Mouse (Mus musculus) stomach, embryonic 15.5 days (tissue): ENCODE measurements around the gene Opn1sw. TPM values are rescaled to one million over a fixed set of nuclear protein-coding genes. Genes with fewer than 3 reads are reported as not detected.

Experiments
- ATAC-seq: fragments of 200-750 bp; cut with Nextera tagmentation; 2 replicates; pipeline ENCODE4 v1.8.0; 2017; ENCODE audit warnings: low read depth, moderate number of reproducible peaks, moderate TSS enrichment; ENCODE audit not compliant: insufficient read depth, low FRiP score
- H3K27ac ChIP-seq: fragments of 300-500 bp; sonication (generic); 2 replicates; pipeline ENCODE4 v1.5.1; 2015; ENCODE audit warnings: mild to moderate bottlenecking, inconsistent platforms
- H3K27me3 ChIP-seq: fragments of 300-500 bp; sonication (generic); replicated peaks from 2 replicates; pipeline ENCODE4 v1.6.1; 2015; ENCODE audit warnings: inconsistent platforms
- H3K36me3 ChIP-seq: fragments of 300-500 bp; sonication (generic); 2 replicates; pipeline ENCODE4 v1.6.1; 2015; ENCODE audit warnings: inconsistent platforms
- H3K4me1 ChIP-seq: fragments of 300-500 bp; sonication (generic); 2 replicates; pipeline ENCODE4 v1.6.1; 2015; ENCODE audit warnings: inconsistent platforms
- H3K4me2 ChIP-seq: fragments of 300-500 bp; sonication (generic); 2 replicates; pipeline ENCODE4 v1.6.1; 2015; ENCODE audit warnings: mild to moderate bottlenecking, inconsistent platforms
- H3K4me3 ChIP-seq: fragments of 300-500 bp; sonication (generic); replicated peaks from 2 replicates; pipeline ENCODE4 v1.5.1; 2015; ENCODE audit warnings: inconsistent platforms
- H3K9ac ChIP-seq: fragments of 300-500 bp; sonication (generic); 2 replicates; pipeline ENCODE4 v1.6.1; 2015; ENCODE audit warnings: inconsistent platforms
- H3K9me3 ChIP-seq: fragments of 300-500 bp; sonication (generic); 2 replicates; pipeline ENCODE4 v1.6.1; 2016; ENCODE audit warnings: inconsistent platforms
- WGBS: fragments of 180-500 bp; shearing (Covaris S2); methylation state at CpG from one replicate; pipeline ENCODE4 v1.1.7; 2015; 5-methylcytosine and 5-hydroxymethylcytosine counted together
- polyA plus RNA-seq: library from polyadenylated mRNA; unstranded; fragments of >200 nt; fragmentation: Nextera tagmentation; extraction: Ambion mirVana; gene quantifications from 2 replicates; pipeline ENCODE4 v1.2.1, GENCODE M21; 2015

The Opn1sw gene
- 0.30 and 0.43 TPM in 2 replicates for polyA plus RNA-seq

DNA sequence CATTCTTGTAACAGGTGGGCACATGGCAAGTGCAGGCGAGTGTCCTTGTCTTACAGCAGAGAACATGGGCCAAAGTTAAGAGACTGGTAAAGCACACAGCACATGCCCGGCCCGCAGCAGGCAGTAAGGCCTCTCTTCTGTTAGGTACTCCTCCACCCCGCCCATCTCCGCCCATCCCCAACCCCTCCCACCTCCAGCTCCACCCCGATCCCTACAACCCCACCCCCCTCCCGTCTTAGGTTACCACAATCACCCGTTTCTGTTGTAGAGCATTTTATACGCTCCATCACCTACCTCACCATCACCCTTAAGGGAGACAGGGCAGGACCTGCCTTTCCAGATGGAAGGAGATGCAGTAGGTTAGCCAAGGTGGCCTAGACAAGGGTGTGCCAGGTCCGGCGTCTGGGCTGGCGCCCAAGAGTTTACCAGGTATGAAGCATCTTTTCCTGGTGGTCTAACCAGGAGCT is at the start of gene Opn1sw:
Gene Opn1sw, minus strand, starts transcription at position 417 of the 467 bp plus-strand sequence.
- Histone ChIP-seq H3K4me1 (peaks cover 7% of the 10 kb centered on the region; the same call in 1 of the 2 replicates), H3K36me3 (no peaks in the 10 kb centered on the region), H3K4me2 (peak within 1 kb of the TSS; percentile 58), H3K4me3 (peak within 1 kb of the TSS; percentile 42), H3K27ac (peak within 1 kb of the TSS; percentile 80), H3K27me3 (no peaks in the 10 kb centered on the region), H3K9ac (no peak within 1 kb of the TSS), H3K9me3 (no peaks in the 10 kb centered on the region)
- 4% methylated on average over 12 of the region's 12 CpGs for WGBS
- ATAC-seq = peak; percentile 67; the same call in 1 of the 2 replicates

DNA sequence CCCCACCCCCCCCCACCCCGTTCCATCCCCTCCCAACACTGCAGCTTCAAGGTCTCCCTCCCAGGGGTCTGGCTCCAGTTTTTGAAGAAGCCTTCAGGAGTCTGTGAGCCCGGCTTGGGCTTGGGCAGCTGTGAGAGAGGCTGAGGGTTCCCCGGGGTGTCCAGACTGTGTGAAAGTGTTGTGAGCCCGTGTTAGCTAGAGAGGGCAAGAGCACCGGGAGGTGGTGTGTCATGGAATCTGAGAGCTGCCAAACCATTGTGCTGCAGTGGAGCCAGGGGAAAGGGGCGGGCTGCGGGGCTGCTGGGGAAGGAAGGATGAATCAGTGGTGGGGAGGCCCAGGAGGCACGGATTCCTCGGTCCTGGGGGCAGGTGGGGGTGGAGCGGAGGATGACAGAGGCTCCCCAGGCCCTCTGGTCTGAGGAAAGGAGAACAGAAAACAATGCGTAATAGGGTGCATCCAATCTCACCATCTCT is 48.2 kb upstream of the Opn1sw start:
- peak overlapping the region; percentile 61 for H3K4me3 ChIP-seq
- no peaks in the 10 kb centered on the region for H3K9me3 ChIP-seq
- H3K36me3 ChIP-seq = 0 out of 2 replicates have a peak, but pooled peaks cover 8% of the 10 kb centered on the region
- peak overlapping the region; percentile 92 for H3K27ac ChIP-seq
- no peak overlapping the region for H3K9ac ChIP-seq
- peak overlapping the region; percentile 77 for H3K4me2 ChIP-seq
- 10% methylated on average over 11 of the region's 11 CpGs for WGBS
- H3K27me3 ChIP-seq = 0 out of 2 replicates have a peak, but pooled peaks cover 18% of the 10 kb centered on the region
- peak; percentile 11; the same call in 1 of the 2 replicates for ATAC-seq
- peaks cover 4% of the 10 kb centered on the region; the same call in 1 of the 2 replicates for H3K4me1 ChIP-seq

DNA sequence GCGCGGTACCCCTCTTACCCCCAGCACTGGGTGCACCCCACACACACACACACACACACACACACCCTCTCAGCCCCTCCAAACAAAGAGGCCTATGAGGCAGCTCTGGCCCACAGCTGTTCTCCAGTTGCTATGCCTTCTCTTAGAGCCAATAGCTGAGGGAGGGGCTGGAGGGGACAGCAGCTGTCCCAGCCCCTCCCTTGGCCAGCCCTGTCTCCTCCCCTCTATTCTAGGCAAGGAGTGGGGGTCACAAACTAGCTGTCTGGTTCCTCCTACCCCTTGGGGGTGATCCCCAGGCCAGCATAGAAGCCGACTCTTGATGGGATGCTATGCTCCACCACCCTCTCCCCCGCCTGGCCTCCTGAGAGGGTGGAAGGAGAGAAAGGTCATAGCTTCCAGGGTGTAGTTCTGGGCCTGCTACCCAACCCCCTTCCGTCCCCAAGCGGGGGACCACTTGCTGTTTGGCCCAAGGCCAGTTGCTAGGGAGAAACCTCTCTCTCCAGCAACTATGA is 47.7 kb upstream of the Opn1sw start:
- Histone ChIP-seq H3K4me2 (peak overlapping the region; percentile 77), H3K36me3 (0 out of 2 replicates have a peak, but pooled peaks cover 8% of the 10 kb centered on the region), H3K4me3 (peak overlapping the region; percentile 61), H3K27ac (peak overlapping the region; percentile 92), H3K9ac (no peak overlapping the region), H3K27me3 (0 out of 2 replicates have a peak, but pooled peaks cover 18% of the 10 kb centered on the region), H3K9me3 (no peaks in the 10 kb centered on the region), H3K4me1 (peaks cover 4% of the 10 kb centered on the region; the same call in 1 of the 2 replicates)
- ATAC-seq = peak; percentile 40
- WGBS = 19% methylated on average over 6 of the region's 6 CpGs

DNA sequence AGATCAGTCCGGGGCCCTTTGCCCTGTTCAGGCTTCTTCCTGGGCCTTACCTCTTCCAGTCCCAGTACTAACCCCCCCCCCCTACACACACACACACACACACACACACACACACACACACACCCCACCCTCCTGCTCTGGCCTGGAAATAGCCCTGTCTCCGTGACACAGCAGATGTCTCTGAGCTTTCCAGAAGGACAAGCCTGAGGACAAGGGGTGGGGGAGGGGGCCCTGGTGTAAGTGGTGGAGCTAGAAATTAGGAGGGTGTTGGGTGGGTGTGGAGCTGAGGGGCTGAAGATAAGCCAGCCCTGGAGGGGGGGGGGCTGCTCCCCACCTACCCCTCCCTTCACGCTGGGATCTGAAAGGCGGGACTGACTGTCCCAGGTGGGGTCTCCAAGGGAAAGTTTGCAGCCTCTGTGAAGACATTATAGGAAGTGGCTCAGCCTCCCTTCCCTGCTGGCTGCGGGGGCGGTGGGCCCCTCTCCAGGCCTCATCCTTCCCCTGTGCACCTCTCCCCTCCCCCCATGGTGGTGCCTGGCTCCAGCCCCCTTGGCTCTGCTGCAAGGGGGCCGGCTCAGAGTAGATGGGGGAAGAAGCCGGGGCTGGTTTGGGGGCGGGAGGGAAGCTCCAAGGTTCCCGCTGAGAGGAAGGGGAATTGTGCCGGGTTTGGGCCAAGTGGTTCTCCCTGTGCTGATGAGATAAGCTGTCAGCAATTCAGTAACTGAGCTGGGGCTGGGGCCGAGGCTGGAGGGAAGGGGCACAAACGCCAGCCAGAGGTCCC is 46.8 kb upstream of the Opn1sw start:
- peak; percentile 63 for ATAC-seq

DNA sequence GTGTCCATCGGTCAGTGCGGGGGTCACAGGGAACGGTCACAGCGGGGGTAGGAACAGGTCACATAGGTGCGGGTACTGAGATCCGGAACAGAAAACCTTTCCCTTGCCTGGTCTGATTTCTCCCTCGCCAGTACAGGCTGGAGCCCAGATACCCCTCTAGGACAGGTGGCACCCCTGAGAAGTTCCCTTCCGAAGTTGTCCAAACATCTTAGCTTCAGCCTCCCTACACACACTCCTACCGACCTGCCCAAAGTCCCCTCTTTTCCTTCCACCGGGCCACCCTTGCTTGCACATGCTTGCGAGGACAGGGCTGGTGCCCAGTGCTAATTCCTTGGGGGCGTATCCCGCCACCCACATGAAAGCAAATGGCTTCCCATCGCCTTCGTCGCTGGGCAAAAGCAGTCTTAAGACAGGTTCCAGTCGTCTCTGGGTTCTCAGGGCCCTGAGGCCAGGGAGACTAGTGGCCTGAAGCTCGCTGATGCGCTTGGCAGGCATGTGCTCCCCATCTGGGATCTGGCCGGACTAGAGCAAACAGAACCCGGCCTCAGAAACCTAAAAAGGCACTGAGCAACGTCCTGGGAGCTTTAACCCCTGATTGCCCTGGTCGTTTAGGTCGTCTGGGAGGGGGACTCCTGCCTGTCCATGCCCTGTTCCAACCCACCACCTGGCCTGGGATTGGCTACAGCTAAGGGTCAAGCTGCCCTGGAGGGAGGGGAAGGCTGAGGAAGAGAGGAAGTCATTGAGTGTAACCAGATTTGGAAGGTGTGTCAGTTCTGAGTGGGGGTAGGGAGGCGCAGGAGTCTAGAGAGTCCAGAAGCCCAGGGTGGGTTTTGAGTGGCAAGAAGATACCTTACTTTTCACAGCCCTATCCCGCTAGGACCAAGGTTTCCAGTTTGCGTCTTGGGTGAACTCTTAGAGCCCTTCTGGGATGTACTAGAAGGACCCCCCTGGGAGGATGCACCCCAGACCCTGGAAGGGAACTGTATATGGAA is 45.8 kb upstream of the Opn1sw start:
- Histone ChIP-seq H3K9ac (peak overlapping the region; percentile 68), H3K27ac (peak overlapping the region; percentile 92), H3K36me3 (0 out of 2 replicates have a peak, but pooled peaks cover 8% of the 10 kb centered on the region), H3K27me3 (0 out of 2 replicates have a peak, but pooled peaks cover 18% of the 10 kb centered on the region), H3K4me1 (peaks cover 4% of the 10 kb centered on the region; the same call in 1 of the 2 replicates), H3K9me3 (no peaks in the 10 kb centered on the region), H3K4me3 (peak overlapping the region; percentile 61), H3K4me2 (peak overlapping the region; percentile 77)
- no peak for ATAC-seq
- WGBS = 3% methylated on average over 27 of the region's 27 CpGs

More for the DNA sequence above, 46.8 kb upstream of the Opn1sw start:
- WGBS = 6% methylated on average over 12 of the region's 13 CpGs
- Histone ChIP-seq H3K9ac (0 out of 2 replicates have a peak overlapping the region, but pooled peaks have one; percentile 13), H3K9me3 (no peaks in the 10 kb centered on the region), H3K4me2 (peak overlapping the region; percentile 77), H3K4me3 (peak overlapping the region; percentile 61), H3K27ac (peak overlapping the region; percentile 92), H3K36me3 (0 out of 2 replicates have a peak, but pooled peaks cover 8% of the 10 kb centered on the region), H3K4me1 (peaks cover 4% of the 10 kb centered on the region; the same call in 1 of the 2 replicates), H3K27me3 (0 out of 2 replicates have a peak, but pooled peaks cover 18% of the 10 kb centered on the region)

DNA sequence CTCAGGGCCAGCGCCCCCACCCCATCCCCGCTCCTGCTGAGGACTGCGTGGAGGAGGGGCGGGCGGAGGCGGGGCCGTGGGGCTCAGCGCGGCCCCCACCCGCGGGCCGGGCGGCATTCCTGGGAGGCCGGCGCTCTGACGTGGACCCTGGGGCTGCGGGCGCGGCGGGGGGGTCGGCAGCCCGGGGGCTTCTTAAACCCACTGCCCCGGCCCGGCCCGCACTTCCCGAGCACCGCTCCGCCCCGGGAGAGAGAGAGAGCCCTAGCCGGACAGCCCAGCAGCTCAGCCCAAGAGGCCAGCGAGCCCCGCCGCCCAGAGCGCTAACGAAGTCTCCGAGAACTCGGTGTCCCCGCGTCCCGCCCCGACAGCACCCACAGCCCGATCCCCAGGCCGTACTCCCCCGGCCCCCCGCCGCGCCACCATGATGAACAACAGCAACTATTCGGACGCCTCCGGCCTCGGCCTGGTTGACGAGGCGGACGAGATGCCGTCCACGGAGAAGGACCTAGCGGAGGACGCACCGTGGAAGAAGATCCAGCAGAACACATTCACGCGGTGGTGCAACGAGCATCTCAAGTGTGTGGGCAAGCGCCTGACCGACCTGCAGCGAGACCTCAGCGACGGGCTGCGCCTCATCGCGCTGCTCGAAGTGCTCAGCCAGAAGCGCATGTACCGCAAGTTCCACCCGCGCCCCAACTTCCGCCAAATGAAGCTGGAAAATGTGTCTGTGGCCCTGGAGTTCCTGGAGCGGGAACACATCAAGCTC is 45.0 kb upstream of the Opn1sw start, which contains the start of gene Flnc:
Gene Flnc, plus strand, starts transcription at position 219 of the 766 bp plus-strand sequence.
- Histone ChIP-seq H3K4me1 (peaks cover 4% of the 10 kb centered on the region; the same call in 1 of the 2 replicates), H3K9ac (peak within 1 kb of the TSS; percentile 68), H3K27ac (peak within 1 kb of the TSS; percentile 92), H3K4me2 (peak within 1 kb of the TSS; percentile 77), H3K27me3 (0 out of 2 replicates have a peak, but pooled peaks cover 18% of the 10 kb centered on the region), H3K4me3 (peak within 1 kb of the TSS; percentile 61), H3K9me3 (no peaks in the 10 kb centered on the region), H3K36me3 (0 out of 2 replicates have a peak, but pooled peaks cover 3% of the 10 kb centered on the region)
- WGBS = under 1% methylated on average over 66 of the region's 77 CpGs
- ATAC-seq = peak; percentile 25; the same call in 1 of the 2 replicates

DNA sequence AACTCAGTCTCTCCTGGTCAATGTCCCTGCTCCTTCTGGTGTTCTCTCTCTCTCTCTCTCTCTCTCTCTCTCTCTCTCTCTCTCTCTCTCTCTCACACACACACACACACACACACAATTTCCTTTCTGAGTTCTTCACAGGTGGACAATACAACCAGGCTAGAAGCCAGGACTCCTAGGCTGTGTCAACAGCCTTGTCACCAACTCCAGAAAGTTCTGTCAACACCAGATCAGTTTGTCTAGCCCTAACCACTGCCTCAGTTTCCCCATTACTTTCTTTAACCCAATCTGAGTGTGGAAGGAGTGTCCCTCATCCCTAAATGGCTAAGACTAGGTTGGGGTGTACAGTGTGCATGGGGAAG is 44.4 kb upstream of the Opn1sw start:
- Histone ChIP-seq H3K4me1 (peaks cover 4% of the 10 kb centered on the region; the same call in 1 of the 2 replicates), H3K9me3 (no peaks in the 10 kb centered on the region), H3K27me3 (0 out of 2 replicates have a peak, but pooled peaks cover 18% of the 10 kb centered on the region), H3K27ac (peak overlapping the region; percentile 92; the same call in 1 of the 2 replicates), H3K4me2 (peak overlapping the region; percentile 77), H3K36me3 (no peaks in the 10 kb centered on the region), H3K4me3 (peak overlapping the region; percentile 61), H3K9ac (no peak overlapping the region)
- no peak for ATAC-seq

DNA sequence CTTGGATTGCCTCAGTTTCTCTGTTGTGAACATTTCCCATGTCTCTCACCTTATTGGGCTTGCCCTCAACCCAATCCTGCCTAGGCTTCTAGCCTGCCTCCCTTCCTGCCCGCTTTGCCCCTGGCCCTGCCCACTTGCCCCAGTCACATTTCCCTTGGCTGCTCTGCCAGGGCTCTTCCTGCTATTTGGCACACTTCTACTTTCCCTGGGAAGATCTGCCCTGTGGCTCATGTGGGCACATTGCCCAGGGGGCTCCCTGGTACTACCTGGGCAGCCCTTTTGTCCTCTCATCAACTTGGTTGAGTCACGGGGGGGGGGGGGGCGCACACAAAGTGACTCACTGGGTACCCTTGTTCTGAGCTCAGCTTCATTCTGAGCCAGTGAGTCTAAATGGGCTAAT is 43.9 kb upstream of the Opn1sw start:
- Histone ChIP-seq H3K9ac (no peak overlapping the region), H3K4me1 (peaks cover 4% of the 10 kb centered on the region; the same call in 1 of the 2 replicates), H3K27ac (no peak overlapping the region), H3K9me3 (no peaks in the 10 kb centered on the region), H3K36me3 (no peaks in the 10 kb centered on the region), H3K27me3 (0 out of 2 replicates have a peak, but pooled peaks cover 18% of the 10 kb centered on the region), H3K4me2 (no peak overlapping the region), H3K4me3 (no peak overlapping the region)
- no peak for ATAC-seq
- 40% methylated on average over 3 of the region's 3 CpGs for WGBS

DNA sequence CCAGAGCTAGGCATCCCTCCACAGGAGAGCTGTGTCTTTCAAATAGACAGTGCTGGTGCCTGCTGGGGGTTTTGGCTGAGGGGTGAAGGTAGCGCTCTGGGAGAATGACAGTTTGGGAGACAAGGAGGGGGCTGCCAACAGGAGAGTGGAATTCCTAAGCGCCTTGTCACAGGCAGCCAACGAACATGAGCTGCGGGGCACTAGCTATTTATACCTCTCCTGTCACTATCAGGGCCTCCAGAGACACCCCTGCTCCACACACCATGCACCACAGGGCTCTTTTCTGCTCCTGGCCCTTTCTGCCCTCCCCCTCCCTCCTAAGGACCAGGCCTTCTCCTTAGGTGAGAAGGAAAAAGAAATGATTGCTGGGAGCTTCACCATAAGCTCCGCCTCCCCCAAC is 43.2 kb upstream of the Opn1sw start:
- Histone ChIP-seq H3K36me3 (no peaks in the 10 kb centered on the region), H3K27ac (no peak overlapping the region), H3K4me1 (peaks cover 4% of the 10 kb centered on the region; the same call in 1 of the 2 replicates), H3K9me3 (no peaks in the 10 kb centered on the region), H3K4me3 (no peak overlapping the region), H3K27me3 (0 out of 2 replicates have a peak, but pooled peaks cover 18% of the 10 kb centered on the region), H3K4me2 (no peak overlapping the region), H3K9ac (no peak overlapping the region)
- 35% methylated on average over 5 of the region's 5 CpGs for WGBS
- no peak for ATAC-seq
